Comparison of ENCODE assay signal across 27 mouse cellular contexts in genomic region chr1:94356996-94357395, GRCm38 (mm10).
"Had no signal": no experiment of that assay in that cellular context is flagged by ENCODE, and none has a peak within 500 bp of the region (broad histone marks: within the 10 kb centered on the region; RNA-seq: fewer than 3 reads in every experiment).

No protein-coding gene starts in this region.

- H3K4me1 ChIP-seq: heart, embryonic 10.5 days; heart, embryonic 12.5 days; hindbrain, embryonic 10.5 days; hindbrain, embryonic 12.5 days; hindbrain, embryonic 15.5 days; kidney, embryonic 15.5 days; limb, embryonic 13.5 days; limb, embryonic 15.5 days; liver, embryonic 12.5 days had no signal

- ATAC-seq: hindbrain, postnatal 0 days; intestine, embryonic 16.5 days; liver, embryonic 12.5 days had no signal

- H3K27me3 ChIP-seq: heart, embryonic 12.5 days; hindbrain, embryonic 12.5 days; hindbrain, embryonic 15.5 days; kidney, embryonic 15.5 days; limb, embryonic 13.5 days; limb, embryonic 15.5 days; liver, embryonic 12.5 days had no signal

- H3K9me3 ChIP-seq: heart, embryonic 10.5 days; heart, embryonic 12.5 days; hindbrain, embryonic 10.5 days; hindbrain, embryonic 12.5 days; hindbrain, embryonic 15.5 days; kidney, embryonic 15.5 days; limb, embryonic 13.5 days; limb, embryonic 15.5 days; liver, embryonic 12.5 days had no signal

- H3K4me3 ChIP-seq: gastrocnemius, adult 2 months; heart, embryonic 10.5 days; heart, embryonic 12.5 days; hindbrain, embryonic 10.5 days; hindbrain, embryonic 12.5 days; hindbrain, embryonic 15.5 days; kidney, embryonic 15.5 days; limb, embryonic 13.5 days; limb, embryonic 15.5 days; liver, embryonic 12.5 days had no signal

- DNase-seq: gastrocnemius, adult 2 months; gastrocnemius, postnatal 10 days; gastrocnemius, postnatal 25 days; heart, adult 18-20 months; heart, postnatal 10 days; heart, postnatal 4 days; kidney, adult 11 months; kidney, adult 2 months; kidney, adult 9 months; kidney, postnatal 14 days; kidney, postnatal 36 days; layer of hippocampus, adult 9-11 months; layer of hippocampus, postnatal 36 days; left cerebral cortex, postnatal 4 days had no signal

- H3K27ac ChIP-seq: gastrocnemius, adult 2 months; heart, embryonic 10.5 days; hindbrain, embryonic 10.5 days; hindbrain, embryonic 12.5 days; hindbrain, embryonic 15.5 days; hindbrain, postnatal 0 days; kidney, embryonic 15.5 days; kidney, postnatal 0 days; limb, embryonic 13.5 days; limb, embryonic 15.5 days; liver, embryonic 12.5 days; liver, embryonic 14.5 days had no signal

- H3K4me2 ChIP-seq: heart, embryonic 12.5 days; hindbrain, embryonic 12.5 days; hindbrain, embryonic 15.5 days; kidney, embryonic 15.5 days; limb, embryonic 13.5 days; limb, embryonic 15.5 days; liver, embryonic 12.5 days had no signal

- H3K36me3 ChIP-seq: heart, embryonic 10.5 days; heart, embryonic 12.5 days; hindbrain, embryonic 10.5 days; hindbrain, embryonic 12.5 days; hindbrain, embryonic 15.5 days; kidney, embryonic 15.5 days; limb, embryonic 13.5 days; limb, embryonic 15.5 days; liver, embryonic 12.5 days had no signal

- H3K9ac ChIP-seq: heart, embryonic 12.5 days; hindbrain, embryonic 12.5 days; hindbrain, embryonic 15.5 days; kidney, embryonic 15.5 days; limb, embryonic 13.5 days; limb, embryonic 15.5 days; liver, embryonic 12.5 days; liver, embryonic 14.5 days had no signal
